Mouse (Mus musculus) testis, adult 2 months (tissue): ENCODE measurements at regions not wholly inside any gene's neighbourhood (a gene's known extent, or its start where the extent isn't known, plus 50 kb on each side); places are given as distances from the start of the nearest gene placed in this dataset.

ENCODE experiments used
- CTCF ChIP-seq: fragments of 200-500 bp; IDR thresholded peaks from 2 replicates; pipeline ENCODE4 v1.5.1; 2012; ENCODE audit warnings: low read depth, mild to moderate bottlenecking, inconsistent platforms, low read length, moderate library complexity; ENCODE audit not compliant: control insufficient read depth, insufficient read depth, insufficient replicate concordance
- POLR2A ChIP-seq: fragments of 200-500 bp; IDR thresholded peaks from 2 replicates; pipeline ENCODE4 v1.6.1; 2012; ENCODE audit warnings: low read depth, mild to moderate bottlenecking, inconsistent platforms, low read length, moderate library complexity; ENCODE audit not compliant: control insufficient read depth

- TF ChIP-seq POLR2A = no peak
- TF ChIP-seq CTCF = no peak
Observed at GRCm38 (mm10) chr6:100396311-100397200, 109.3 kb upstream of the Rybp start.
